Mouse (Mus musculus): ENCODE results near the gene Pnliprp2.

DNA sequence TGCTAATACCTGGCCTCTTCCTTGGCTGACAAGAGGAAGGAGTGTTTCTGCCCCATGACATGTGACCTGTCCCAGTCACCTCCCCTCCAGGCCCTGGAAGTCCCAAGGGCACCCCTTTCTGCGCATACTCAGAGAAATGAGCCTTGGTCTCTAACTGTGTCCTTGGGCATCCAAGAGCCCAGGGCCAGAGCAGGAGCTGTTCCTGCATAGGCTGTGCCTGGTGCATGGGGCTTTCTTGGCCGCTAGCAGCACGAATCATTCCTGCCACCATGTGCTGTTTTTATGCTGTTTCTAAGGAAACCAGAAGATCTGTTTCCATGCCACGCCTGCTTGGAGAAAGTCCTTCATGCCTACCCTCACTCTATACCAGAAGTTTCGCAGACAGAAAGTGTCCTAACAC lies 51.0 kb downstream of the Pnliprp2 start:
- TF ChIP-seq POLR2A (IDR thresholded peaks at IDR 0.05; ENCODE audit: borderline replicate concordance, control insufficient read depth, low read depth, low read length) = no peak
- no peak for TF ChIP-seq CTCF (IDR thresholded peaks at IDR 0.05; ENCODE audit: control insufficient read depth, insufficient read depth, low read length)

All from bone marrow, adult 2 months (tissue).